Mouse (Mus musculus) liver, postnatal 0 days (tissue): ENCODE results near the gene Rbfox1.

Experiments
- CTCF ChIP-seq: sonication (generic); IDR thresholded peaks from 2 replicates; pipeline ENCODE4 v1.5.1; 2016; ENCODE audit warnings: antibody characterized with exemption, low read depth
- EP300 ChIP-seq: IDR thresholded peaks from 2 replicates; pipeline ENCODE4 v1.6.1; 2016; ENCODE audit warnings: antibody characterized with exemption, low read depth, mild to moderate bottlenecking

GRCm38 (mm10) chr16:6300112-6300511 is 415.0 kb downstream of the Rbfox1 start:
- TF ChIP-seq CTCF (no peak), EP300 (no peak)
